Mouse (Mus musculus) neural tube, embryonic 14.5 days (tissue): ENCODE results near the gene Krt8. TPM values are rescaled to one million over a fixed set of nuclear protein-coding genes. Genes with fewer than 3 reads are reported as not detected.
A peak's percentile ranks its signal among the peaks of the same experiment; 100 is the strongest.

Experiments used
- ATAC-seq: fragments of 200-750 bp; cut with Nextera tagmentation; 2 replicates; pipeline ENCODE4 v1.8.0; 2017; ENCODE audit warnings: low read depth, mild to moderate bottlenecking, moderate TSS enrichment, moderate library complexity
- H3K27ac ChIP-seq: fragments of 300-500 bp; sonication (generic); 2 replicates; pipeline ENCODE4 v1.5.1; 2014; ENCODE audit warnings: low read depth, mild to moderate bottlenecking, control low read depth, low read length, moderate library complexity, mixed read lengths
- H3K27me3 ChIP-seq: fragments of 300-500 bp; sonication (generic); 2 replicates; pipeline ENCODE4 v1.6.1; 2014; ENCODE audit warnings: low read length; ENCODE audit not compliant: control insufficient read depth, insufficient read depth
- H3K36me3 ChIP-seq: fragments of 300-500 bp; sonication (generic); 2 replicates; pipeline ENCODE4 v1.6.1; 2014; ENCODE audit warnings: low read length, mixed read lengths; ENCODE audit not compliant: control insufficient read depth, insufficient read depth
- H3K4me1 ChIP-seq: fragments of 300-500 bp; sonication (generic); 2 replicates; pipeline ENCODE4 v1.6.1; 2014; ENCODE audit warnings: low read length; ENCODE audit not compliant: control insufficient read depth, insufficient read depth
- H3K4me2 ChIP-seq: fragments of 300-500 bp; sonication (generic); 2 replicates; pipeline ENCODE4 v1.6.1; 2014; ENCODE audit warnings: mild to moderate bottlenecking, low read depth, low read length, control low read depth
- H3K4me3 ChIP-seq: fragments of 300-500 bp; sonication (generic); 2 replicates; pipeline ENCODE4 v1.5.1; 2014; ENCODE audit warnings: low read depth, low read length, control low read depth, mixed read lengths
- H3K9ac ChIP-seq: fragments of 300-500 bp; sonication (generic); replicated peaks from 2 replicates; pipeline ENCODE4 v1.6.1; 2014; ENCODE audit warnings: low read depth, mild to moderate bottlenecking, control low read depth, low read length, mixed read lengths
- H3K9me3 ChIP-seq: fragments of 300-500 bp; sonication (generic); 2 replicates; pipeline ENCODE4 v1.6.1; 2016; ENCODE audit warnings: low read length; ENCODE audit not compliant: control insufficient read depth
- WGBS: fragments of 180-500 bp; shearing (Covaris S2); extraction: QIAGEN DNeasy Blood & Tissue Kit; methylation state at CpG from one replicate; pipeline ENCODE4 v1.1.7; 2014; 5-methylcytosine and 5-hydroxymethylcytosine counted together
- polyA plus RNA-seq: library from polyadenylated mRNA; unstranded; fragments of >200 nt; fragmentation: Nextera tagmentation; extraction: Ambion mirVana; gene quantifications from 2 replicates; pipeline ENCODE4 v1.2.1, GENCODE M21; 2014

The Krt8 gene
- polyA plus RNA-seq, 1 experiment from 2014 or later, result 1.4 TPM

- Histone ChIP-seq H3K9me3 (no peaks in the 10 kb centered on the region), H3K4me1 (peaks cover 2% of the 10 kb centered on the region; the same call in 1 of the 2 replicates), H3K4me3 (no peak overlapping the region), H3K4me2 (no peak overlapping the region), H3K27ac (no peak overlapping the region), H3K27me3 (no peaks in the 10 kb centered on the region), H3K36me3 (no peaks in the 10 kb centered on the region), H3K9ac (no peak overlapping the region)
- WGBS, result 58% methylated on average over 3 of the region's 3 CpGs
- no peak for ATAC-seq
Observed at GRCm38 (mm10) chr15:102013651-102014050, 9.4 kb upstream of the Krt8 start.

GRCm38 (mm10) chr15:102012260-102012765, 8.0 kb upstream of the Krt8 start:
- Histone ChIP-seq H3K9me3 (no peaks in the 10 kb centered on the region), H3K4me2 (no peak overlapping the region), H3K27ac (no peak overlapping the region), H3K36me3 (no peaks in the 10 kb centered on the region), H3K4me1 (peaks cover 9% of the 10 kb centered on the region; the same call in 1 of the 2 replicates), H3K4me3 (no peak overlapping the region), H3K9ac (no peak overlapping the region), H3K27me3 (no peaks in the 10 kb centered on the region)
- no peak for ATAC-seq
- WGBS, result 46% methylated on average over 4 of the region's 4 CpGs

- 60% methylated on average over 3 of the region's 3 CpGs for WGBS
- H3K4me2 ChIP-seq, result no peak overlapping the region
- no peak overlapping the region for H3K4me3 ChIP-seq
- no peak overlapping the region for H3K9ac ChIP-seq
- H3K36me3 ChIP-seq, result no peaks in the 10 kb centered on the region
- H3K4me1 ChIP-seq, result peaks cover 12% of the 10 kb centered on the region; the same call in 1 of the 2 replicates
- no peaks in the 10 kb centered on the region for H3K9me3 ChIP-seq
- no peak for ATAC-seq
- H3K27ac ChIP-seq, result no peak overlapping the region
- H3K27me3 ChIP-seq, result no peaks in the 10 kb centered on the region
Observed at GRCm38 (mm10) chr15:102010569-102011245, 6.4 kb upstream of the Krt8 start.

GRCm38 (mm10) chr15:102007097-102008069, 3.1 kb upstream of the Krt8 start:
- Histone ChIP-seq H3K9ac (no peak overlapping the region), H3K36me3 (no peaks in the 10 kb centered on the region), H3K4me3 (no peak overlapping the region), H3K27me3 (peaks cover 16% of the 10 kb centered on the region), H3K9me3 (no peaks in the 10 kb centered on the region), H3K27ac (peak overlapping the region; percentile 34; the same call in 1 of the 2 replicates), H3K4me1 (peaks cover 12% of the 10 kb centered on the region; the same call in 1 of the 2 replicates), H3K4me2 (no peak overlapping the region)
- peak; percentile 79 for ATAC-seq
- WGBS, result 34% methylated on average over 12 of the region's 12 CpGs

- H3K9me3 ChIP-seq, result no peaks in the 10 kb centered on the region
- H3K27me3 ChIP-seq, result peaks cover 23% of the 10 kb centered on the region
- H3K4me3 ChIP-seq, result no peak overlapping the region
- no peak overlapping the region for H3K9ac ChIP-seq
- H3K36me3 ChIP-seq, result no peaks in the 10 kb centered on the region
- no peak for ATAC-seq
- WGBS, result 34% methylated on average over 11 of the region's 11 CpGs
- H3K4me2 ChIP-seq, result no peak overlapping the region
- H3K27ac ChIP-seq, result no peak overlapping the region
- peaks cover 12% of the 10 kb centered on the region; the same call in 1 of the 2 replicates for H3K4me1 ChIP-seq
Observed at GRCm38 (mm10) chr15:102006317-102006716, 2.0 kb upstream of the Krt8 start.

GRCm38 (mm10) chr15:102005290-102005689, 1.0 kb upstream of the Krt8 start:
- Histone ChIP-seq H3K4me1 (peaks cover 12% of the 10 kb centered on the region; the same call in 1 of the 2 replicates), H3K9me3 (no peaks in the 10 kb centered on the region), H3K27ac (no peak overlapping the region), H3K27me3 (peaks cover 23% of the 10 kb centered on the region), H3K36me3 (no peaks in the 10 kb centered on the region), H3K9ac (no peak overlapping the region), H3K4me2 (no peak overlapping the region), H3K4me3 (no peak overlapping the region)
- WGBS, result 32% methylated on average over 4 of the region's 4 CpGs
- ATAC-seq, result no peak

- Histone ChIP-seq H3K9ac (no peak overlapping the region), H3K9me3 (no peaks in the 10 kb centered on the region), H3K4me1 (peaks cover 10% of the 10 kb centered on the region; the same call in 1 of the 2 replicates), H3K4me3 (no peak overlapping the region; the same call in 1 of the 2 replicates), H3K4me2 (no peak overlapping the region; the same call in 1 of the 2 replicates), H3K27me3 (peaks cover 23% of the 10 kb centered on the region), H3K36me3 (no peaks in the 10 kb centered on the region), H3K27ac (no peak overlapping the region)
- no peak for ATAC-seq
- 14% methylated on average over 12 of the region's 12 CpGs for WGBS
Observed at GRCm38 (mm10) chr15:102003516-102003915, 766 bp downstream of the Krt8 start.

- ATAC-seq, result no peak
Observed at GRCm38 (mm10) chr15:102002646-102003488, 1.4 kb downstream of the Krt8 start.

More at GRCm38 (mm10) chr15:102002646-102003488, 1.4 kb downstream of the Krt8 start:
- Histone ChIP-seq H3K4me2 (peak overlapping the region; percentile 38; the same call in 1 of the 2 replicates), H3K27me3 (peaks cover 23% of the 10 kb centered on the region), H3K4me1 (peaks cover 9% of the 10 kb centered on the region; the same call in 1 of the 2 replicates), H3K36me3 (no peaks in the 10 kb centered on the region), H3K9me3 (no peaks in the 10 kb centered on the region), H3K9ac (no peak overlapping the region), H3K27ac (no peak overlapping the region), H3K4me3 (peak overlapping the region; percentile 11; the same call in 1 of the 2 replicates)
- 4% methylated on average over 34 of the region's 34 CpGs for WGBS
